Mouse (Mus musculus): ENCODE data around the gene Cst9. TPM values are rescaled to one million over a fixed set of nuclear protein-coding genes. Genes with fewer than 3 reads are reported as not detected.

Cst9 gene
- polyA plus RNA-seq, 1 experiment from 2014 or later = not detected

Other genes with a start within 250 kb of the Cst9 start
- gene Nxt1, start 162.5 kb upstream of the Cst9 start, polyA plus RNA-seq (2014; fragmentation: Nextera tagmentation; extraction: Ambion mirVana) = 89.1 and 98.2 TPM in 2 replicates
- 20.0 and 23.1 TPM in 2 replicates for gene Gzf1, start 154.1 kb upstream of the Cst9 start, polyA plus RNA-seq (2014; fragmentation: Nextera tagmentation; extraction: Ambion mirVana)
- 7.1 and 7.8 TPM in 2 replicates for gene Napb, start 102.7 kb upstream of the Cst9 start, polyA plus RNA-seq (2014; fragmentation: Nextera tagmentation; extraction: Ambion mirVana)
- not detected in 2 replicates for gene Cstl1, start 84.8 kb upstream of the Cst9 start, polyA plus RNA-seq (2014; fragmentation: Nextera tagmentation; extraction: Ambion mirVana)
- not detected in 2 replicates for gene Cst11, start 63.6 kb upstream of the Cst9 start, polyA plus RNA-seq (2014; fragmentation: Nextera tagmentation; extraction: Ambion mirVana)
- gene 8030411F24Rik, start 53.1 kb upstream of the Cst9 start, polyA plus RNA-seq (2014; fragmentation: Nextera tagmentation; extraction: Ambion mirVana) = not detected in 2 replicates
- gene Cst12, start 45.8 kb upstream of the Cst9 start, polyA plus RNA-seq (2014; fragmentation: Nextera tagmentation; extraction: Ambion mirVana) = not detected in 2 replicates
- gene Cst8, start 36.4 kb upstream of the Cst9 start, polyA plus RNA-seq (2014; fragmentation: Nextera tagmentation; extraction: Ambion mirVana) = 0.68 TPM in 1 of 2 replicates, not detected in the other
- gene Cst13, start 15.1 kb upstream of the Cst9 start, polyA plus RNA-seq (2014; fragmentation: Nextera tagmentation; extraction: Ambion mirVana) = not detected in 2 replicates
- not detected in 2 replicates for gene 9230104L09Rik, start 29.9 kb downstream of the Cst9 start, polyA plus RNA-seq (2014; fragmentation: Nextera tagmentation; extraction: Ambion mirVana)
- 533 and 548 TPM in 2 replicates for gene Cst3, start 40.5 kb downstream of the Cst9 start, polyA plus RNA-seq (2014; fragmentation: Nextera tagmentation; extraction: Ambion mirVana)
- not detected in 2 replicates for gene Gm1330, start 168.1 kb downstream of the Cst9 start, polyA plus RNA-seq (2014; fragmentation: Nextera tagmentation; extraction: Ambion mirVana)
- not detected in 2 replicates for gene Gm10750, start 182.1 kb downstream of the Cst9 start, polyA plus RNA-seq (2014; fragmentation: Nextera tagmentation; extraction: Ambion mirVana)